Mouse (Mus musculus): ENCODE measurements around the gene Olfr1031.

DNA sequence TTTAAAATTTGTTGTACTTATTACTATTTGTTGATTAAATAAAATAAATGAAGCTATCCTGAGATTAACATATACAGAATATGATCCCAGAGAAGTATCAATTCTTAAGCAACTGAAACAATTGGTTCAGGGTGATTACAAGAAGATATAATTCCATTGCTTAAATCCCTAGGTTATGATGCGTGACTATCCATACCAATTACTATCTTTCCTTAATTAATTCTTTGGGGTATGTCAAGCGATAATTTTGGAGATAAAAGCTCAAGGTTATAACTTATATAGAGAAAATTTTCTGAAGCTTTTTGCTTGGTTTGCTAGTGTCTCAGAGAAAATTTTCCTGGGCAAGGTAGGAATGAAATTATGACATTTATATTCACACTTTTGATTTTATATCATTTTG lies 16.5 kb upstream of the Olfr1031 start, which contains the start of gene Olfr1029:
- TF ChIP-seq CTCF (IDR thresholded peaks at IDR 0.05; ENCODE audit: extremely low read depth, insufficient read depth, insufficient read length, insufficient replicate concordance) (no peak), POLR2A (IDR thresholded peaks at IDR 0.05; ENCODE audit: low read depth, low read length) (no peak)

Data from spleen, adult 2 months (tissue).